Mouse (Mus musculus) right cerebral cortex, postnatal 36 days (tissue): ENCODE measurements around the gene Trcg1.
A peak's percentile ranks its signal among the peaks of the same experiment; 100 is the strongest.

Source experiments
- DNase-seq, 2 experiments: peaks; one replicate each; pipeline ENCODE4 v3.0.0; 2022; ENCODE audit warnings: low spot score in 2 of 2, mixed read lengths in 1 of 2

Trcg1 gene

GRCm38 (mm10) chr9:57261913-57262794, 25.8 kb downstream of the Trcg1 start, which contains the start of gene 1700017B05Rik:
1700017B05Rik (minus strand) TSS chr9:57262612.
- peak; percentile 14 to 30 for DNase-seq

GRCm38 (mm10) chr9:57262795-57263684, 26.7 kb downstream of the Trcg1 start:
- DNase-seq, result no peak

- DNase-seq, result no peak
Observed at GRCm38 (mm10) chr9:57265125-57265524, 28.8 kb downstream of the Trcg1 start.

- no peak for DNase-seq
Observed at GRCm38 (mm10) chr9:57267421-57267820, 31.1 kb downstream of the Trcg1 start.

- no peak for DNase-seq
Observed at GRCm38 (mm10) chr9:57268078-57268477, 31.7 kb downstream of the Trcg1 start.

- no peak for DNase-seq
Observed at GRCm38 (mm10) chr9:57268575-57268974, 32.2 kb downstream of the Trcg1 start.

GRCm38 (mm10) chr9:57269384-57269783, 33.0 kb downstream of the Trcg1 start:
- no peak for DNase-seq

GRCm38 (mm10) chr9:57270399-57270798, 34.0 kb downstream of the Trcg1 start:
- no peak for DNase-seq

- no peak for DNase-seq
Observed at GRCm38 (mm10) chr9:57271081-57271480, 34.7 kb downstream of the Trcg1 start.

GRCm38 (mm10) chr9:57271837-57272562, 35.6 kb downstream of the Trcg1 start:
- DNase-seq, result no peak

GRCm38 (mm10) chr9:57272902-57273804, 36.8 kb downstream of the Trcg1 start:
- DNase-seq, result no peak

GRCm38 (mm10) chr9:57273805-57274494, 37.6 kb downstream of the Trcg1 start:
- no peak for DNase-seq

GRCm38 (mm10) chr9:57276311-57276710, 40.0 kb downstream of the Trcg1 start:
- peak in 1 of 2 experiments; percentile 16 for DNase-seq

GRCm38 (mm10) chr9:57278268-57278667, 41.9 kb downstream of the Trcg1 start:
- DNase-seq, result no peak

GRCm38 (mm10) chr9:57279441-57279840, 43.1 kb downstream of the Trcg1 start:
- no peak for DNase-seq

GRCm38 (mm10) chr9:57281549-57281948, 45.2 kb downstream of the Trcg1 start:
- DNase-seq, result no peak

- DNase-seq, result no peak
Observed at GRCm38 (mm10) chr9:57282686-57283085, 46.3 kb downstream of the Trcg1 start.

- no peak for DNase-seq
Observed at GRCm38 (mm10) chr9:57283311-57283710, 47.0 kb downstream of the Trcg1 start.

- DNase-seq, result no peak
Observed at GRCm38 (mm10) chr9:57287183-57287582, 50.8 kb downstream of the Trcg1 start.

GRCm38 (mm10) chr9:57294905-57295304, 58.5 kb downstream of the Trcg1 start:
- DNase-seq, result no peak
